Mouse (Mus musculus): ENCODE data around the gene B9d1.

The B9d1 gene

DNA sequence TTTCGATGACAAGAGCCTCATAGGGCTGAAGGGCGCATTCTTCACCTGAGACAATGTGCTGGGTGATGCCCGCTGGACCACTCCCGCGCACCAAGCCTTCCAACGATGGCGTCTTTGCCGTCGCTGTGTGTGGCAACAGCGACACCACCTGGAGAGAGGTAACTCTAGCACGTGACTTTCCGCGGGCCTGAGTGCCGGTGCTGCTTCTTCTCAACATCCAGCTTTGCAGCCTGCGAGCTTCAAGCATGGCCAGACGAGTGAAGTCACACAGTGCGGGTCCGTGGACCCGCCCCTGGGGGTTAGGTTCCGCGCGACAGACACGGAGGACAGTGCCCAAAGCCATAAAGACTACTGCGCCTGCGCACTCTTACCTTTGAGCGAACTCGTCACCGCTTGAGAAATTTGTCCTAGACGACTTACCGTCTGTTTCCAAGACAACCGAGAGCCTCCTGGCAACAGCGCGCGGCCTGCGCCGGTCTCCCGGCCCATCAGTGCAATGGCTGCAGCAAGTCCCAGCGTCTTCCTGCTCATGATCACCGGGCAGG, at the start of gene B9d1:
TSS of gene B9d1 (plus strand) at position 432 of the 545 bp plus-strand sequence.
- DNase-seq (ENCODE audit: low spot score in 2 of 2) = peak; percentile 93 to 95

DNA sequence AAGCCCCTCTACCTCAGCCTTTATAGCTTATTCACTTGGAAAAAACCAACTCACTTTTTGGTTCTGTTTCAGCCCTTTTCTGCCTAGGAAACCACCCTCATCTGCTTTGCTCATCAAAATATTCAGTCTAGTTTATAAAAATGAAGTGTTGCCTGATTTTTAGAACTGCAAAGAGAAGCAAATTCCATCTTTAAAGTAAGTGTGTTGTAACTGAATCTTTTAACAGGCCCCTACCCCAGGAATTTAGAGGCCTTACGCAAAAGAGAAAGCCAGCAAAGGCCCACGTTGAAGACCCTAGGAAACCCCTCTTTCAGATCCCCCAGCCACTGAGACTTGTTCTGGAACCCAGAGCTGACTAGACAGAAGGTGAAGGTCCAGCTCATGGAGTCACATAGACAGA, 40.9 kb upstream of the B9d1 start:
- no peak for DNase-seq (ENCODE audit: low spot score in 2 of 2)

DNA sequence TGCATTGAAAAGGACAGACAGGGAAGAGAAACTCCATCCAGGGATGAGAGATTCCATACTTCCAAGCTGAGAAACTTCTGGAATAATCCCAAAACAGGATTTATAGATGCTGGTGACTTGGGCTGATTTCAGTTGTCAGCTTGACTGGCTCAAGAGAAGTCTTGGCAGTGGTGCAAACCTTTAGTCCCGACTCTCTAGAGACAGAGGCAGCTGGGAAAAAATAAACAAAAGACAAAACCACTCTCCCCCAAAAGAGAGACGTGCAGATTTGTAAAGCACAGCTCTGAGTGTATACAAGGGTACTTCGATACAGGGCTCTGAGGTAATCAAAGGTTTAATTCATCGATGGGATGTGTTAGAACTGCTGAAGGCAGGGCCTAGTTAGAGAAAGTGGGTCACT, 39.5 kb upstream of the B9d1 start:
- no peak for DNase-seq (ENCODE audit: low spot score in 2 of 2)

DNA sequence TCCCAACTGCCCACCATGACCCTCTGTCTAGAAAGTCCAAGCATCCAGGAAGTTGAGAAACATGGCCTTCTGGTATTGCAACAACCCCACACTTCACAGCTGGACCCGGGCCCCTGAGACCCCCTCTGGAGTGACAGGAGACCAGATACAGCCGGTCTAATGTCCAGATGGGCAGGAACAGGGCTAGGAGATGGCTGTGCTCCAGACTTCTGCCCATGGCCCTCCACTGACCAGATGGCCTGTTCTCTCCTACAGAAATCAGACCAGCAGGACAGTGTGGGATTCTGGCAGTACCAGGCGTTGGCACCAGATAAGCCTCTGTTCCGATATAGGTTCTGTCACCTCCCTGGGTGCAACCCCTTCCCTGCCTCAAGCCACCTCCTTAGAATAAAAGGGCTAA, 36.4 kb upstream of the B9d1 start:
- DNase-seq (ENCODE audit: low spot score in 2 of 2) = no peak

DNA sequence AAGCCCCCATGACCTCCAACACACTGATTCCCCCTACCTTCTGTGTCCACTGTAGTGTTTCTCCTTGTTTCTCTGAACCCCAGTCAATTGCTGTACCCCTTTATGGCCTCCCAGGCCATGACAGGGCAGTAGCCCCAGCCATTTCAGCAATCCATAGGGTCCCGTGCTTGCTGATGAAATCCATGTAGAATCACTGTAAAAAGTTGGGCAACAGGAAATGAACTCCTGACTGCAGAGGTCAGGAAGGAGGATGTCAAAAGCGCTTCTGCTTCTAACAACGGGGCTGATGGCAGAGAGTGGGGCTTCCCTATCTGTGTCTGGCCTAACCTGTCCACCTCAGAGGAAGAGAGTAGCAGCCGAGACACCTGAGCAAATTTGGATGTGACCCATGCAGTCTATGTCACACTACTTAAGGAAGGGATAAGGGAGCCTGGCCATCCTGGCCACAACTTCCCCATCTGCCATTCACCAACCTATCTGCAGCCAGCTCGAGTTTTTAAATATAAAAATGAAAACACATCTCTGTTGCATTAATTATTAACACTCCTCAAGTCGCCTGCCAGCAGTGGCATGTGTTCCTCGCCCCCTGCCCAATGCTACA, 35.5 kb upstream of the B9d1 start:
- no peak for DNase-seq (ENCODE audit: low spot score in 2 of 2)

DNA sequence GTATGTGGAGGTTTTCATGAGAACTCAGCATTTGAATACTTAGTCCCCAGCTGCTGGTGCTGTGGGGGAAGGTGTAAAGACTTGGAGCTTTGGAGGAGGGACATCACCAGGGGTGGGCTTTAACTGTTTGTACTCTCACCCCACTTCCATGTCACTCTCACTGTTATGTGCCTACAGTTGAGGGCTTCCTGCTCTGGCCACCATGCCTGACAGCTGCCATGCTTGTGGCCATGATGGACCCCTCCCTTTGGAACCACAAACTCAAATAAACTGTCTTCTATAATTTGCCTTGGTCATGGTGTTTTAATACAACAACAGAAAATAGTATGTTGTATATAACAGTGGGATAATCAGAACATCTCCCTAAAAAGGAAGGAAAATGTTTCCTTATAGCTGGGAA, 34.1 kb upstream of the B9d1 start:
- DNase-seq (ENCODE audit: low spot score in 2 of 2) = no peak

DNA sequence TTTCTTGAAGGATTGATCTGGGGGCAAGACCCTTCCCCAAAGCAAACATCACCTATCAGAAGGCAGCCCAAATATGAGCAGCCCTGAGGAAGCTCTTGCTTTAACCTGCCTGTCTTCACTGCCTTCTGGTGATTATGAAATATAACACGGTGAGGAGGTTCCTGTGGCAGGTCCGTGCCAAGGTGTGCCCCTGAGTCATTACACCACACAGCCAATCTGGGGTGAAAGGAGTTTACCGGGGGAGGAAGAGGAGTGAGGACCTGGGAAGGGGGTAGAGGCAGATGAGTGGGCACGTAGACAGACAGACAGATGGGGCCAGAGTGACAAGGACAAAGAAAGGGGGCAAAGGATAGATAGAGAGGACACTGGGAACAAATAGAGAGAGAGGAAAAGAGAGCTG, 31.3 kb upstream of the B9d1 start:
- DNase-seq (ENCODE audit: low spot score in 2 of 2) = no peak

DNA sequence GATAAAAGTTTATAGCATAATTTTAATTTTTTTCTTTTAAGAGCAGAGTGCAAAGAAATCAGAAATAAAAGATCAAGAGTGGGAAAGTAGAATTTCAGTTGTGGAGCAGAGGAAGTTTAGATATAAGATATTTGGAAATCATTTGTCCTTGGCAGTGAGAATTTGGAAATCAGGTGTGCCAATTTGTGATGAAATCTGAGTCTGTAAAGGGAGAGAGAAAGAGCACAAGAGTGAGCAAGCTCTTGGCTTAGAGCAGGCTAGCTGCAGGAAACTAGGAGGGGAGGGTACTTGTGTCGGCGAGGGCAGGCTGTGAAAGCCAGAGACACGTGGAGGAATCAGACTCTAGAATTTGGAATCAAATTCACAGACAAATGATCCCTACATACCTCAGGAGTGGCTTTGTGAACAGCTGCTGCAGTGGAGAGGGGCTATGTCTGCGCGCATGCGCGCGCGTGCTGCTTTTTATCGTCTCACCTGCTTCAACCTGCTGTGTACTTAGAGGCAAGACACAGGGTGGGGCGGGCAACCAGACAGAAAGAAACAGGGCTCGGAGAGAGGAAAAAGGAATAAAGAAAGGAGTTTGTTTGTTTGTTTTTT, 28.1 kb upstream of the B9d1 start:
- DNase-seq (ENCODE audit: low spot score in 2 of 2) = no peak

DNA sequence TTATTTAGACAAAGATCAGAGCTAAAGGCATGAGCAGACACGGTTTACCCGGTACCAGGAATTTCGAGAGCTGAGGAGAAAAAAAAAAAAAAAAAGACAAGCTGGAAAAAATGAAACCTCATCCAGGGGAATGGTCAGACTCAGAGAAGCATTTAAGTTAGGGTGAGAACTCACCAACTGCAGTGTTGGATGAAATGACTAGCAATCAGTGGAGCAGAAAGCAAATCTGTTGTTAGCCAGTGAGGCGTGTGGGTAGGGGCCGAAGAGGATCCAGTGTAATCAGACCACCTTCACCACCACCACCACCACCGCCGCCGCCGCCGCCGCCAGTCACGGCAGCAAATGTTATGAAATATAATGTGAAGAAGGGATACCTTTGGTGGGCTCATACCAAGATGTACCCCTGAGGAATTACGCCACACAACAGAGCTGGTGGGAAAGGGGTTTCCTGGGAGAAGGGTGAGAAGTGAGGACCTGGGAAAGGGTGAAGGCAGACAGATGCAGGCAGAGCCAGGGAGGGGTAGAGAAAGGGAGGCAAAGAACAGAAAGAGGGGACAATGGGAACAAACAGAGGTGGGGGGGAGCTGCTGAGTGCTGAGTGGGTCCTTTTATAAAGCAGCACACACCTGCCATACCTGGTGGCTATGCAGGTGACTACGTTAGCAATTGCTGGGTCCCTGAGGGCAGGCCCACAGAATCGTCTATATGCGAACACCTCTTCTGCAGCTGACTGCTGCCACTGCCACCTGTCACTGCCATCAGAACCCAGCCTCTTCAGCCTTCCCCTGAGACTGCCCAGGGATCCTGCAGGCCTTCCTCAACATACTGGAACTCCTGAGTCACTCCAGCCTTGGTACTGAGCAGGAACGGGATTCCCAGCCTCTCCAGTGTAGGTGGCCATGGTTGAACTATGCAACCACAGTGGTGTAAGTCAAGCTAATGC, 27.1 kb upstream of the B9d1 start:
- DNase-seq (ENCODE audit: low spot score in 2 of 2) = no peak

DNA sequence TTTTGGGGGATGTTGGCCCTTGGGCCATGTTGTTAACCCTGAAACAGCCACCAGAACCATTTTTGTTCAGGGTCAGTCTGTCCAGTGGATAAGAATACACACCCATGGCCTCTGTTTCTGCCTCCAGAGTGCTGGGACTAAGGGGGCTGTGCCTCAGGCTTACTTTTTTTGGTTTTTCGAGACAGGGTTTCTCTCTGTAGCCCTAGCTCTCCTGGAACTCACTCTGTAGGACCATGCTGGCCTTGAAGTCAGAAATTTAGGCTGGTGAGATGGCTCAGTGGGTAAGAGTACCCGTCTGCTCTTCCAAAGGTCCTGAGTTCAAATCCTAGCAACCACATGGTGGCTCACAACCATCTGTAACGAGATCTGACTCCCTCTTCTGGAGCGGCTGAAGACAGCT, 26.2 kb upstream of the B9d1 start:
- no peak for DNase-seq (ENCODE audit: low spot score in 2 of 2)

DNA sequence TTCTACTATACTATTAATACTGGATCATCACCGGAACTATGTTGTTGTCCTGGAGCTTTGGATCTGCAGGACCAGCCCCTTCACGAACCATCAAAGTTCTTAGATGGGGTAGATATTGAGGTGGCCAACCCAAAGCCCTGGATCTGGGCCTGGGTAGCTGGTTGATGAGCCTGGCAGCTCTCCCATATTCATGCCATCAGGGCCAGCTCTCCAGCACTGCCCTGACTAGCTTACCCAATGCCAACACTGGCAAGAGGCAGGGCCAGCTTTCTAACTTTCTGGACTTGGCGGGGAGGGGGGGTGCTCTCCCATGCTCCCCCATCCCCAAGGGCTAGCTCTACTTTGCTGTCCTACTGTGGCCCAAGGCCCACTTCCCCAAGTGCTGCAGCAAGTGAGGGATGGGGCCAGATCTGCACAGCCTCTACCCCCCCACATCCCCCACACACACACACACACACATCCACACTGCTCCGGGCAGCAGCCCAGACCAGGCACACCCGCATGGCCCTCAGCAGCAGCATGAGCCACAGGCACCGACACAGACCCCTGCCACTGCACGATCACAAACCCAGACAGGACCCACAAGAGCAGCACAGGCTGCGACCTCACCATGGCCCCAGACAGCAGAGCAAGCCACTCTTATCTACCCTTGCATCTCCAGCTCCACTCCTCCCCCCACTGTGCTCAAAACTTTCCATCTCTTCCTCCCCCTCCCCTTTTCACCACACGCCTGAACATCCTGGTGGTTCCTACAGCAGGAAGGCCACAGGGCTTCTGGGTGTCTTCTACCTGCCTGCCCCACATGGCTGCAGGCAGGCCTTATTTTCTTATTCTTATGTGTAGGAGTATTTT, 23.5 kb upstream of the B9d1 start:
- DNase-seq (ENCODE audit: low spot score in 2 of 2) = no peak

DNA sequence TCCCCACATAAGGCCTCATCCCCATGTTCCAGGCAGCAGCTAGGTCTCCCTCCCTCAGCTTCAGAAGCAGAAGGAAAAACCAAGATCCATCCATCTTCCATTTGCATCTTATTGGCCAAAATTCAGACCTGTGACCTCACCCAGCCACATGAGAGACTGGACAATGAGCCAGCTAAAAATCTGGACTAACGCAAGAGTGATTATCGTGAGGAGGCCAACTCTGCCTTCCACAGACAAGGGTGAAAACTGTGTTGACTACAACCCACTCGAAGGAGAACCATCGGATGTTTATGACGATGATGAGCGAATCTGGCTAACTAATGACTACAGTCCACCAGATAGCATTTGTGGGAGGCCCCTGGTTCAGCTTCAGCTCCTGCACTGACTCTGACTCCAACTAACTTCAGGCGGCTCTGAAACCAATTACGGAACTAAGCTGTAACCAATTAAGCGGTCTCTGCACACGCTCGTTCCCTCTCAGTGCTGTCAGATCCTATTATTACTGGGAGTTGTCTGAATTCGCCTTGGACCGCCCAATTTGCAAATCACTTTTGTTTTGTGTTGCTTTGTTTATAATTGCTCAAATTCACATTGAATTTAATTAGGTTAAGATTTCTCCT, 21.6 kb upstream of the B9d1 start:
- DNase-seq (ENCODE audit: low spot score in 2 of 2) = no peak

DNA sequence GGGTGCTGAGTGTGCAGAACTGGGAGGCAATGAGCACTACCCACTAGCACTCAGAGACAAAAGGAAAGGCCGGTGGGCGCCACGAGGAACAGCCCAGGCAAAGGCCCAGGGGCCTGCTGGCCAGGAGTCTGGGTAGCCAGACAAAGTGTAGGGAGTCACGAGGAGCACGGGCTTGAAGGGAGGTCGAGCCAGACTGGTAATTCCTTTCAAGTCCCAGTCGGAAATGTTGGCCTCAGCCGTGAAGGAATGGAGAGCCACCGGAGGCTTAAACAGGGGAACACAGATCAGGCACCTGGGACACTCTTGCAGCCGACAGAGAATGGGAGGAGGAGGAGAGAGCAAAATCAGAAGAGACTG, 20.7 kb upstream of the B9d1 start:
- DNase-seq (ENCODE audit: low spot score in 2 of 2) = no peak

DNA sequence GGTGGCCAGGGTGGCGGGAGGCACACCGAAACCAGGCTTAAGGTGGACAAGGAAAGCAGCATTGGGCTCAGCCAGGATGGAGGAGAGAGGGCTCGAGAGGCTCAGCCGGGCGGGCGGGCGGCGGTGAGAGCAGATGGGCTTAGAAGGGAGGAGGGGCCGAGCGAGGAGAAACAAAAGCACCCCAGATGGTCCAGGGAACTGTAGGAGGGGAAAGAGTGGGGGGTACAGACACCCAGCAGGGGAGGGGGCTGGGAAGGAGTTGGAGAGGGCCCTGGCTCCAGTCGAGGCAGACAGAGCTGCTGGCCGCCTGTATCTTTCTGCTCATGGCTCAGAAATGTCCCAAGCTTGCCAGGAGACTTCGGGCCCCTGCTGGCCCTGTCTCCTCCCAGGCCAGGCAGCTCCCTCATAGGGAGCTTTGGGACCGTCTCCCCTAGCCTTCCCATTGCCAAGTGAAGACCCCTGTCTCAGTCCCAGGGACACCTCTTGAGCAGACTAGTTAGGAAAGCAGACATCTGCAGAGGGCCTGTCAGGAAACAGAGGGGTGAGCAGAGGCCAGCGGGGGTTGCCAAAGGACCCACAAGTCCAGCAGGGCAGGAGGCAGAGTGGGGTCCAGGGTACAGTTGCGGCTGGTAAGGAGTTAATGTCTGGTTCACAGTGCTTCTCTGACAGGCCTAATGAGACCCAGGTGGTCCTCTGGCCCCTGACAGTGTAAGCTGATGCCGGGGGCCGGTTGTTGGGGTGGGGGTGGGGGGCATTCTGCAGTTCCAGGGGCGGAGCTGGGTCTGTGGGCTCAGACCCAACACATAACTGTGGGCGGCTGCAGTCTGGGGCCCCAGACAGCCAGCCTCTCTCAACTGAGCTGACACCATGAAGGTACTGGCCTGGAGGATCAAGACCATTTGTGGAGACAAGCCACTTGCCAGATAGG, 20.1 kb upstream of the B9d1 start, which contains the start of gene Mfap4:
TSS of gene Mfap4 (plus strand) at position 819 of the 928 bp plus-strand sequence.
- DNase-seq (ENCODE audit: low spot score in 2 of 2) = no peak

DNA sequence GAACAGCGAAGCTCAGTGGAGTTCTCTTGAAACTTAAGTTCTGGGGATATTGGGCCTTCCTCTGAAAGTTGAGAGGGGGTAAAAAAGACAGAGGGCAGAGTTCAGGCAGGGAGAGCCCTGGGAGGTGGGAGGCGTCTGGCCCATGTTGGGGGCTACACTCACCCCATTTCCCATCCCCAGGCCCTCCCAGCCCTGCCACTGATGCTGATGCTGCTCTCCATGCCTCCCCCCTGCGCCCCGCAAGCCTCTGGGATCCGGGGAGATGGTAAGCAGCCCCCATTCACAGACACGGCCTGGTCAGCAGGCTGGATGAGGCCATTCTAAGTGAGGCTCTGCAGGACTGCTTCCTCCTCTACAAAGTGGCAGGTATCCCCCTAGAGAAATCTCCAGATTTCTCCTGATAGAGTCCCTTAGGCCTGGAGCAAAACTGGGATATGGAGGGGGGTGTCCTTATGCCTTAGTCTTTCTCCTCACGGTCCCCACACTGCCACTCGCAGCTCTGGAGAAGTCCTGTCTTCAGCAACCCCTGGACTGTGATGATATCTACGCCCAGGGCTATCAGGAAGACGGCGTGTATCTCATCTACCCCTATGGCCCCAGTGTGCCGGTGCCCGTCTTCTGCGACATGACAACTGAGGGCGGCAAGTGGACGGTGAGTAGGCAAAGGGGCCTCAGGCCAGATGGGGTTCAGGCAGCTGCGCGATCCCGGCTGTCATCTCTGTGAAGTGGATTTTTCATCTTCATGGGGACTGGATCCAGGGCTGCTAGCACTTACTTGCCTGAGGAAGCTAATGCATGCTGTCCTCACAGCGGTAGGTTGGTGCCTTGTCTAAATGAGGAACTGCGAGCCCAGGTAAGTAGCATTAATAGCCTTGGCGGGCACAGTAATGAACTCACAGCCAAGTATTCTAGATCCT, 19.1 kb upstream of the B9d1 start:
- no peak for DNase-seq (ENCODE audit: low spot score in 2 of 2)

DNA sequence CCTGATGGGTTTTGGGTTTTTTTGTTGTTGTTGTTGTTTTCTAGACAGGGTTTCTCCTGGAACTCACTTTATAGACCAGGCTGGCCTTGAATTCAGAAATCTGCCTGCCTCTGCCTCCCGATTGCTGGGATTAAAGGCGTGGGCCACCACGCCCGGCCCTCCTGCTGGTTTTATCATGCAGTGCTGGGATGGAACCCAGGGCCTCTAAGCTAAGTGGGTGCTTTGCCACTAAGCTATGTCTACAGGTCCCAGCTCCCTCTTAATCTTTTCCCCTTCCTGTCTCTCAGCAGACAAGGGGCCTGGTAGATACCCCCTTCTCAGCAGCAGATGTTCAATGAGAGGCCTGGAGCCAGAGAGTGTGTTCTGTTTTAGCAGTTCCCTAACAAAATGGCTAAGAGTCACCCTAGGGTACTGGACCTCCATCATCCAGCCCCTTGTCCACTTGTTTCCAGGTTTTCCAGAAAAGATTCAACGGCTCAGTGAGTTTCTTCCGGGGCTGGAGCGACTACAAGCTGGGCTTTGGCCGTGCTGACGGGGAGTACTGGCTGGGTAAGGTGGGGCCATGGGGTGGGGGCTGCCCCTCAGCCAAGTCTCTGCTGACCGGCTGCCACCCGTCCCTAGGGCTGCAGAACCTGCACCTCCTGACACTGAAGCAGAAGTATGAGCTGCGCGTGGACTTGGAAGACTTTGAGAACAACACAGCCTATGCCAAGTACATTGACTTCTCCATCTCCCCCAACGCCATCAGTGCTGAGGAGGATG, 18.3 kb upstream of the B9d1 start:
- DNase-seq (ENCODE audit: low spot score in 2 of 2) = no peak

DNA sequence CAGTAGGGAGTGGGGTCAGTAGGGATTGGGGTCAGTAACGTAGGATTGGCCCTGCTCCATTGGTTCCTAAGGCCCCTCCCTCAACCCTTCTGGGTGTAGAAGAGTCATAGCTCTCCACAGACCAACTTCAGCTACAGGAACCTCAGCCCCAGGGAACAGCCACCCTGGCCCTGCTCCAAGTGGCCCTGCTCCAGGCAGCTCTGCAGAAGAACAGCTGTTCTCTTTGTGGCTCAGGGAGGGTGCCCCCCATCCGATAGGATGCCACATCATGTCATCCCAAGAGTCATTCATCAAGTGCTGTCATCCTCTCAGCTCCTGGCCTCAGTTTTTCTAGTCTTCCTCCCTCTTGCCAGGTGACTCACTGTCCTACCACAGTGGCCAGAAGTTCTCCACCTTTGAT, 17.5 kb upstream of the B9d1 start:
- DNase-seq (ENCODE audit: low spot score in 2 of 2) = no peak

DNA sequence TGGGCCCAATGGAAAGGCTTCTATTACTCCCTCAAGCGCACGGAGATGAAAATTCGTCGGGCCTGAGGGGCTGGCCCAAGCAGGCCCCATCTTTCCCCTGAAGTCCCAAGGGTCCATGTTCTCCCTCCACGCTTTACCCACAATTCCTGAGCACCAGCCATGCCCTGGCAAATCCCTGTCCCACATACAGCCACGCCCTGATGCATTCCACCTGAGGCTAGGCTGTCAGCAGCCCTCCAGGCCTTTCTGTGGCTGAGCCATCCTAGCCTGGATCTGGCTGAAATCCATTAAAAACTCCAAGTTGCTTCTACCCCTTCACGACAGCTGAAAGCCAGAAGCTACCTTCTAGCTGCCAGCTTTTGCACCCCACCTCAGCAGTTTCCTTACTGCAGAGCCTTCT, 17.0 kb upstream of the B9d1 start:
- DNase-seq (ENCODE audit: low spot score in 2 of 2) = no peak

All from natural killer cell, adult 2 months (primary cell).